Mouse (Mus musculus): ENCODE results near the gene Cxcl3. TPM values are rescaled to one million over a fixed set of nuclear protein-coding genes. Genes with fewer than 3 reads are reported as not detected.

Cxcl3 gene
- not detected in 2 replicates for polyA plus RNA-seq (2016; fragmentation: Nextera tagmentation; extraction: Ambion mirVana)

DNA sequence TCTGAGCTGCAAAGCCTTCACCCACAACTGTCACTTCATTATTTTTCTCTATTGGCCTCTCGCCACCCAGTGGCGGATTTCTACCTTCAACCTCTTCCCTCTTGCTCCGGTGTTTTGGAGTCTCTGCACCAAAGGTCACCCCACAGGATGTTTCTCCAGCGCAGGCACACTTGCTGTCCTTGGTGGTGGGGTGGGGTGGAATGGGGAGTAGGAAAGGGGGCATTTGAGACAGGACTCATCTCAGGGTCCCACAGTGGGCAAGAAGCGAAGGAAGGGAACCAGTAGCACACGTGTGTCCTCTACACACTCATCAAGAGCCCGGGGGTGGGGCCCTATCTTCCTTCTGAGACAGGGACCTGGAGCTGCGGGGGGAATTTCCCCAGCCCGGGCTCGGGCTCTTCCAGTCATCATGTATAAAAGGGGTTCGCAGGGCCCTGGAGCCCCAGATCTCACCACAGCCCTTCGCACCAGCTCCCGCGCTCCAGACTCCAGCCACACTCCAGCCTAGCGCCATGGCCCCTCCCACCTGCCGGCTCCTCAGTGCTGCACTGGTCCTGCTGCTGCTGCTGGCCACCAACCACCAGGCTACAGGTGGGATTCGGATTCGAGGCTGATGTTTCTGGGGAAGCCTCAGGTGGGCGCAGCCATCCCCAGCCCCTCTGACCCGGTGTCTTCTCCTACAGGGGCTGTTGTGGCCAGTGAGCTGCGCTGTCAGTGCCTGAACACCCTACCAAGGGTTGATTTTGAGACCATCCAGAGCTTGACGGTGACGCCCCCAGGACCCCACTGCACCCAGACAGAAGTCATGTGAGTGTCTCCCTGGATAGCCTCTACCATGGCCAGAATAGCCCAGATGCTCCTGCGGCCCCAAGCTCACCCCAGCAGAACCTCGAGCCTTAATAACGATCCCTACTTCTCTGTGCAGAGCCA, at the start of gene Cxcl3:
TSS of gene Cxcl3 (plus strand) at position 445 of the 930 bp plus-strand sequence.
- Histone ChIP-seq H3K36me3 (no peaks in the 10 kb centered on the region), H3K4me1 (peaks cover 4% of the 10 kb centered on the region; the same call in 1 of the 2 replicates), H3K4me2 (replicated peaks) (peak within 1 kb of the TSS; percentile 67), H3K9me3 (replicated peaks) (no peaks in the 10 kb centered on the region), H3K27me3 (0 out of 2 replicates have a peak, but pooled peaks cover 2% of the 10 kb centered on the region), H3K9ac (peak within 1 kb of the TSS; percentile 51; the same call in 1 of the 2 replicates), H3K4me3 (peak within 1 kb of the TSS; percentile 27), H3K27ac (no peak within 1 kb of the TSS)
- ATAC-seq (ENCODE audit: low FRiP score), result peak; percentile 81
- 17% methylated on average over 26 of the region's 26 CpGs for WGBS

- 71% methylated on average over 4 of the region's 4 CpGs for WGBS
- Histone ChIP-seq H3K27me3 (no peaks in the 10 kb centered on the region), H3K4me1 (no peaks in the 10 kb centered on the region), H3K9me3 (replicated peaks) (no peaks in the 10 kb centered on the region), H3K27ac (no peak overlapping the region), H3K9ac (no peak overlapping the region), H3K4me3 (no peak overlapping the region), H3K4me2 (replicated peaks) (no peak overlapping the region), H3K36me3 (no peaks in the 10 kb centered on the region)
- ATAC-seq (ENCODE audit: low FRiP score), result no peak
Measured at GRCm38 (mm10) chr5:90742029-90742428, 43.9 kb upstream of the Cxcl3 start.

GRCm38 (mm10) chr5:90753934-90754333, 32.0 kb upstream of the Cxcl3 start:
- peaks cover 4% of the 10 kb centered on the region for H3K27me3 ChIP-seq
- H3K4me3 ChIP-seq, result no peak overlapping the region
- ATAC-seq (ENCODE audit: low FRiP score), result no peak
- H3K9me3 ChIP-seq (replicated peaks), result no peaks in the 10 kb centered on the region
- H3K27ac ChIP-seq, result no peak overlapping the region
- peaks cover 3% of the 10 kb centered on the region for H3K4me1 ChIP-seq
- H3K4me2 ChIP-seq (replicated peaks), result no peak overlapping the region
- 98% methylated on average over 1 of the region's 1 CpGs for WGBS
- no peak overlapping the region for H3K9ac ChIP-seq
- H3K36me3 ChIP-seq, result no peaks in the 10 kb centered on the region

DNA sequence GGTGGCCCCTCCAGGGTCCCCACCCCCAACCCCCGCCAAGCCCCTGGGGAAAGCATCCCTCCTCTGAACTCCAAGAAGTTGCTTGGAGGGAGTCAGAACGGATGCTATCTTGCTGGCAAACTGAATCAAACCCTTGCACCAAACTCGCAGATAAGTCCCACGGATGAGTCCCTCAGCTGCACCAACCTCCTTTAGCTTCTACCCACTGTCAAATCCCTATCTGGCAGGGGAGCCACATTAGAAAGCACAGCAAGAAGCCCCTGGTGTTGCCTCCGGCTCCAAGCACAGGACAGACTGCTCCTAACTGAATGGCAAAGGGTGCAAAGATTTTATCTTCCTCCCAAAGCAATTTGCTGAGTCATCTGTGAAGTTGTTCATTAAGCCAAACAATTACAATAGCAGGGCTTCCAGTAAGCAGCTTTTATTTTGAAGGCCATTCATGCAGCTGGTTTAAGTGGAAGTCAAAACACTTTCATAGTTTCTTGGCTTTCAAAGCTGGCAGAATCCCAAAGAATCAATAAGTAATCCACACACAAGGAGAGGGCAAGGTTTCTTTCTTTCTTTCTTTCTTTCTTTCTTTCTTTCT, 27.8 kb upstream of the Cxcl3 start:
- no peaks in the 10 kb centered on the region for H3K36me3 ChIP-seq
- no peak for ATAC-seq (ENCODE audit: low FRiP score)
- H3K4me3 ChIP-seq, result no peak overlapping the region
- no peaks in the 10 kb centered on the region for H3K9me3 ChIP-seq (replicated peaks)
- peaks cover 16% of the 10 kb centered on the region for H3K27me3 ChIP-seq
- no peak overlapping the region for H3K27ac ChIP-seq
- WGBS, result 40% methylated on average over 5 of the region's 5 CpGs
- no peak overlapping the region for H3K4me2 ChIP-seq (replicated peaks)
- peaks cover 10% of the 10 kb centered on the region for H3K4me1 ChIP-seq
- H3K9ac ChIP-seq, result no peak overlapping the region

- H3K9ac ChIP-seq, result peak within 1 kb of the TSS; percentile 55
- peaks cover 10% of the 10 kb centered on the region for H3K4me1 ChIP-seq
- H3K27ac ChIP-seq, result no peak within 1 kb of the TSS
- ATAC-seq (ENCODE audit: low FRiP score), result peak; percentile 77
- no peaks in the 10 kb centered on the region for H3K9me3 ChIP-seq (replicated peaks)
- H3K4me3 ChIP-seq, result peak within 1 kb of the TSS; percentile 44
- H3K27me3 ChIP-seq, result peaks cover 16% of the 10 kb centered on the region
- 4% methylated on average over 32 of the region's 32 CpGs for WGBS
- H3K4me2 ChIP-seq (replicated peaks), result peak within 1 kb of the TSS; percentile 80
- H3K36me3 ChIP-seq, result no peaks in the 10 kb centered on the region
Measured at GRCm38 (mm10) chr5:90759077-90760065, 26.5 kb upstream of the Cxcl3 start, which contains the start of gene Cxcl5. Gene Cxcl5 (plus strand): TSS chr5:90759360.

DNA sequence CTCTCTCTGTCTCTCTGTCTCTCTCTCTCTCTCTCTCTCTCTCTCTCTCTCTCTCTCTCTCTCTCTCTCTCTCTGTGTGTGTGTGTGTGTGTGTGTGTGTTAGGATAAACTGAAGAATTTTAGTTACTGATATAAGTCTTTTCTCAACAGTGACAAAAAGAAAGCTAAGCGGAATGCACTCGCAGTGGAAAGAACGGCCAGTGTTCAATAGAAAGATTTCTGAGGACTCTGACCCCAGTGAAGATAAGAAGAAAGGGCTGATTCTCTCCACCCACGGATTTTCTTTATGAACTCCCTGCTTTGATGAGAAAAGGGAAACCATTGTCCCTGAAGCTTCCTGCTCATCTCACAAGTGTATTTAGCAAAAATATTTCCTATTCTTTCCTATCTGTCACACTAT, 25.6 kb upstream of the Cxcl3 start:
- H3K4me2 ChIP-seq (replicated peaks), result no peak overlapping the region
- H3K9me3 ChIP-seq (replicated peaks), result no peaks in the 10 kb centered on the region
- H3K4me1 ChIP-seq, result peaks cover 10% of the 10 kb centered on the region
- no peak overlapping the region for H3K9ac ChIP-seq
- H3K27me3 ChIP-seq, result peaks cover 16% of the 10 kb centered on the region
- ATAC-seq (ENCODE audit: low FRiP score), result no peak
- H3K27ac ChIP-seq, result no peak overlapping the region
- H3K36me3 ChIP-seq, result no peaks in the 10 kb centered on the region
- 48% methylated on average over 4 of the region's 4 CpGs for WGBS
- H3K4me3 ChIP-seq, result no peak overlapping the region

GRCm38 (mm10) chr5:90760844-90761243, 25.1 kb upstream of the Cxcl3 start:
- 98% methylated on average over 2 of the region's 2 CpGs for WGBS
- no peak for ATAC-seq (ENCODE audit: low FRiP score)
- no peak overlapping the region for H3K4me3 ChIP-seq
- H3K27me3 ChIP-seq, result peaks cover 16% of the 10 kb centered on the region
- H3K9ac ChIP-seq, result no peak overlapping the region
- no peak overlapping the region for H3K4me2 ChIP-seq (replicated peaks)
- H3K27ac ChIP-seq, result no peak overlapping the region
- H3K36me3 ChIP-seq, result no peaks in the 10 kb centered on the region
- H3K9me3 ChIP-seq (replicated peaks), result no peaks in the 10 kb centered on the region
- peaks cover 10% of the 10 kb centered on the region for H3K4me1 ChIP-seq

DNA sequence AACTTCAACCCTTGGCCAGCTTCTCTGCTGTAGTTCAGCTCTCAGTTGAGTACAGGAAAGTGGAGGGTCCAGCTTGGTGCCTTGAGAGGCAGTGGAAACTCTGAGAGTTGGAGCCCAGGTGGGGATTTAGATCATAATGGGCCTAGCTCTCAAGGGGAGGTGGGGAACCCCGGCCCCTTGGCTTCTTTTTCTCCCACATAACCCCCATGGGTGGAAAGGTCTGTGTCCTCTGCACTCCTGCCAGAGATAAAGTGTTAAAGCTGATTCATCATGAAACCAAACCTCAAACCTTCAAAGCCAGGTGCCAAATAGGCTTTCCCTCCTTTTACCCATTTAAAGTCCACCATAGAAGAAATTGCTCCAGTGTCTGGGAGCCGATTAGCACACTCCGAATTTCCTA, 24.1 kb upstream of the Cxcl3 start:
- Histone ChIP-seq H3K4me2 (replicated peaks) (no peak overlapping the region), H3K9me3 (replicated peaks) (no peaks in the 10 kb centered on the region), H3K27ac (no peak overlapping the region), H3K4me1 (peaks cover 10% of the 10 kb centered on the region), H3K36me3 (no peaks in the 10 kb centered on the region), H3K9ac (no peak overlapping the region), H3K4me3 (no peak overlapping the region), H3K27me3 (peaks cover 16% of the 10 kb centered on the region)
- WGBS, result 84% methylated on average over 3 of the region's 3 CpGs
- ATAC-seq (ENCODE audit: low FRiP score), result no peak

- WGBS, result 76% methylated on average over 12 of the region's 12 CpGs
- Histone ChIP-seq H3K27me3 (peaks cover 11% of the 10 kb centered on the region), H3K9me3 (replicated peaks) (no peaks in the 10 kb centered on the region), H3K36me3 (no peaks in the 10 kb centered on the region), H3K4me2 (replicated peaks) (no peak overlapping the region), H3K4me1 (peaks cover 5% of the 10 kb centered on the region), H3K9ac (no peak overlapping the region), H3K4me3 (no peak overlapping the region), H3K27ac (no peak overlapping the region)
- no peak for ATAC-seq (ENCODE audit: low FRiP score)
Measured at GRCm38 (mm10) chr5:90763912-90764665, 21.8 kb upstream of the Cxcl3 start.

DNA sequence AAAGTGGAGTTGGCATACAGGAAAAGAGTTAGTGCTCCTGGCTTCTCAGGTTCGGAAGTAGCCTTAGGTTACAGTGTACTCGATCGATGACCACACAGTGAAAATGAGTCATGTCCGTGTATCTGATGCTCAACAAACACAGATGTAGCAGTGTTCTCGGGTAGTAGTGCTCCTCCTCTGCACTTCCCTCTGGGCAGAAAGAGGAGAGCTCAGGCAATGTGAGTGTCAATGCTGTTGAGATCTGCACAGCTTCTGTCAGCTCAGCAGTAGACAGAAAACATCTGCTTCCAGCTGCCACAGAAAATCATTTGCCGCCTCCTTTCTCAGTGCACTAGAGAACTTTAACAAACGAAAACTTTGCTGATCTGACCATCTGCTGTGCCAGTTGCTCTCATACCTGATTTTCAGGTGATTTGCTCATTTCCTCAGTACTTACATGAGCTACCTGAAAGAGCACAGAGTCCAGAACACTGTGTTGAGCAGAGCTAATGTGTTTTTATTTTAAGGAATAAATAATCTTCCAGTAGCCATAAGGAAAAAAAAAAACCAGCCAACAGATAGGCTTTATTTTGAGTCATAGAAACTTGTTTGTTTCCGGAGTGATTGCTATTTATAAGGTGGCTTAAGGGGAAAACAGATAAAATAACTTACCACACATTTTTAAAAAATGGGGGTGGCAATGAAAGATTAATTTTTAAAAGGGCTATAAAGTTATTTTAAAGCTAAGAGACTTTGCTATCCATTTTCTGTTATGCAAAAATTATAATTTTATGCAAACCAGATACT, 19.9 kb upstream of the Cxcl3 start:
- Histone ChIP-seq H3K4me2 (replicated peaks) (no peak overlapping the region), H3K9me3 (replicated peaks) (no peaks in the 10 kb centered on the region), H3K4me3 (no peak overlapping the region), H3K27ac (no peak overlapping the region), H3K36me3 (no peaks in the 10 kb centered on the region), H3K9ac (no peak overlapping the region), H3K4me1 (no peaks in the 10 kb centered on the region), H3K27me3 (peaks cover 3% of the 10 kb centered on the region)
- 77% methylated on average over 8 of the region's 8 CpGs for WGBS
- no peak for ATAC-seq (ENCODE audit: low FRiP score)

DNA sequence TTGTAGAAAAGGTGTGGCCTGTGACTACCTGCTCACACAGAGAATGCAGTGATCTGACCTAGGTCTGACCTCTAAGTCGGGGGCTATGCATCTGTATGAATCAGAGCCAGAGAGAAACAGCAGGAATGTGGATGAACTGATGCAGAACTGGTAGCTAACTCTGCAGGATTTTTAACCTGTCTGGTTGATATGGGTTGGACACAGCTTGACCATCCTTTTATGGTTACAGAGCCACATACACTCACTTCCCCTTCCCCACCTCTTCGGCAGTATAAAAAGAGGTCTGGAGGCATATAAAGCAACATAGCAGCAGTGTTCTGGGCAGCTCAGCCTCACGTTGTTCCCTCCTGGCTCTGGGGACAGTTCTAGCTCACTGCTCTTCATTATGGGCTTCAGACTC, 17.7 kb upstream of the Cxcl3 start, which contains the start of gene Ppbp:
TSS of gene Ppbp (plus strand) at position 301 of the 400 bp plus-strand sequence.
- H3K4me3 ChIP-seq, result no peak within 1 kb of the TSS
- WGBS, result 58% methylated on average over 3 of the region's 3 CpGs
- no peak within 1 kb of the TSS for H3K4me2 ChIP-seq (replicated peaks)
- H3K27me3 ChIP-seq, result no peaks in the 10 kb centered on the region
- no peak for ATAC-seq (ENCODE audit: low FRiP score)
- H3K36me3 ChIP-seq, result no peaks in the 10 kb centered on the region
- no peaks in the 10 kb centered on the region for H3K9me3 ChIP-seq (replicated peaks)
- no peak within 1 kb of the TSS for H3K27ac ChIP-seq
- no peak within 1 kb of the TSS for H3K9ac ChIP-seq
- H3K4me1 ChIP-seq, result no peaks in the 10 kb centered on the region
